Mouse (Mus musculus) frontal cortex, postnatal 14 days (tissue): ENCODE measurements at regions not wholly inside any gene's neighbourhood (a gene's known extent, or its start where the extent isn't known, plus 50 kb on each side); places are given as distances from the start of the nearest gene placed in this dataset.

Experiments used
- DNase-seq, 2 experiments: peaks; one replicate each; pipeline ENCODE4 v3.0.0; 2022; ENCODE audit warnings: low spot score in 2 of 2

GRCm38 (mm10) chr3:143806940-143807339 lies 398.1 kb downstream of the Lmo4 start:
- DNase-seq = no peak

- no peak for DNase-seq
Measured at GRCm38 (mm10) chr3:143797850-143798249, 407.2 kb downstream of the Lmo4 start.

DNA sequence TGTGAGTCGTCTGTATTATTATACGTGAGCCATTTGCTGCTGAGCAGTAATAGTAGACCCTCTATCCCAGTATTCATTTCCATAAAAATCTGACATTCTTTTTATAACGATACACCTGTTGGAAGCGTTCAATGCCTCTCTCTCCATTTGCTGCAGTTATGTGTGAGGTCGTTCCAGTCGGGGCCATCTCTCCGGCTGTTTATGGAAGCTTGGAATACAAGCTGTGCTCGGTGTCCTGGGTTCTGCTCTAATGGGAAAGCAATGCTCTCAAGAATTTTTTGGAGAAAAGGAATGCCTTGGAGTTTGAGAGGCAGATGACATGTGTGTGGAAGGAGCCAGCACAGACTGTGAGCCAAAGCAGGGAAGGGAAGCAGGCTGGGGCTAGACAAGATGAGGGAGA lies 414.1 kb downstream of the Lmo4 start:
- DNase-seq = no peak

GRCm38 (mm10) chr3:143789932-143790570 lies 415.0 kb downstream of the Lmo4 start:
- no peak for DNase-seq

DNA sequence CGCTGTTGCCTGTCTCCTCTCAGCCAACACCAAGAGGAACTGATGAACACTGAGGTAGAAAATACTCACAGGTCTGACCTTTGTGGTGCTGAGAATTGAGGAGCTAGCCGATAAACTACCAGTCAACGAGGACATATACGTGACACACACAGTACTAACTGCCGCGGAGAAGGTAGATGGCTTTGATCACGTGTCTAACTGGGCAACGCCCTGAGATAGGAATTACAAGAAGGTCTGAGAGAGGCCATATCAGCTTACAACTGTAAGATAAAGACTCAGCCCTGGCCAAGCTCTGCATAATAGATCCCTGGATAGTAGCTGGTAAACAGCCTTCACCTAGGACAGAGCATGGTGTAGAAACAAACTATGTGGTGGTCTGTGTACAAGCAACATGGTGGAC lies 418.1 kb downstream of the Lmo4 start:
- DNase-seq = no peak

DNA sequence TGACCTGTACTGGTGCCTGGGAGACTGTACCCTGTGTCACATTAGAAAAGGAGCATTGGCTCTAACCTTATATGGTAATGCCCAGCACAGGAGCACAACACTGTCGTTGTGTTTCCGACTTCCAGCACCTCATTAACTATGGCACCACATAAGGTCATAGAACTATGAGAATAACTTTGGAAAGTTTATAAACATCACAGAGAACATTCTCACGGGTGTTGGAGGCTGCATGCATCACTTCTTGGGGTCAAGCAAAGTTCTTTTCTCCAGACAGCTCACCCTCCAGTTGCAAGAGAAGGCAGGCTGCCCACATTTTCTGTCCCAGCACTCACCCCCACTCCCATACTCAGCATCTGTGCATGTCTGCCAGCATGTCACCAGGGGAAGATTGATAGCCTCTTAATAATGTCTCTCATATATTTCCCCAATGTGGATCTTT lies 420.6 kb downstream of the Lmo4 start:
- DNase-seq = no peak

DNA sequence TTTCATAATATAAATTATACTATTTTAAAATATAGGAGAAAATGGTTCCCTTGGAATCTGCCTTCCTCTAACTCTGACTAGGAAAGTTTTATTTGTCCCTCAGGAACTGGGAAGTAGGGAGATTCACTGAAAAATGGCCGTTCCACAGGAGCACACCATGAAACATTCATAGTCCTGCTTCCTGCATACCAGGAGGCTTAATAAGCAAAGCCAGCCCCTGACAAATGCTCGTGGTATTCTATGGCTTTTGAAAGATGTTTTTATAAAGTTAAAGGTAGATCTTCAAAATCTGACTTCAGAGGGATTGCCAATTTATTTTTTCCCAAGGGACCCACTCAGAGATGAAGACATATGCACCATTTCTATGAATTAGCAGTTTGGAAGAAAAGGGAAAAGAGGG lies 426.9 kb downstream of the Lmo4 start:
- no peak for DNase-seq

GRCm38 (mm10) chr3:143759337-143759736 lies 445.7 kb downstream of the Lmo4 start:
- DNase-seq = no peak

GRCm38 (mm10) chr3:143753197-143753596 lies 451.8 kb downstream of the Lmo4 start:
- DNase-seq = no peak

GRCm38 (mm10) chr3:143752660-143753059 lies 452.4 kb downstream of the Lmo4 start:
- DNase-seq = no peak

DNA sequence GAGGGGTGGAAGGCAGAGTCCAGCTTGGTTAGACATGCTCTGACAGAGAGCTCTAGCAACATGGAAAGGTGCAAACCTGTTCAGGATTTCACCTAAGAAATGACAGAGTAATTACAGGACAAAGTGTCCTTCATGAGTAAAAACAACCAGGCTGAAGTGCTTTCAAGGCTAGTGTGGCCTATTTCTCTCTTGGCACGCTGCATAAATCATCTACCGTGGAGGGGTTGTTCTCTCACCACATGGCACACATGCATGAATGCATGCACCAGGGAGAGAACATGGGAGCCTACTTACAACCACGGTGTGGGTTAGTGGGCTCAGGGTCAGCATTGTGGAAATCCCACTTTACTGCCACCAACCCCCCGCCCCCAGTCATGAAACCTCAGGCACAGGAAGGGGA lies 454.9 kb downstream of the Lmo4 start:
- DNase-seq = no peak

DNA sequence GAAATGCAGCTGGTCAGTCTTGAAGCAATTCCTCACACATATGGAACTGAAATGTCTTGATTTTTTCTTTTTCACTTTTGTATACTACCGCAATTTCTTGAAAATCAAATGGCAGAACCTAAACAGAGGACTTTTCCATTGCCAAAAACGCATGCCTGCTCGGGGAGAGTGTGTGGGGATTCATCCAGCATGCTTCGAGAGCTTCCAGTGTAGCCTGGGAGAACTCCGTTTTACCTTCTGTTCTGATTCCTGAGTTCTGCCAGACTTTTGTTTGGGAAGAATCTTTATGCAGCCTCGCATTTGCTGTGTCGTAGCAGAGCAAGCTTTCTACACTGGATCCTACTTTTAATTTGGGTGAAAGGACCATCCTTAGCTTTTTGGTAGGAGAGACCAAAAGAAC lies 461.4 kb downstream of the Lmo4 start:
- no peak for DNase-seq

- DNase-seq = no peak
Measured at GRCm38 (mm10) chr3:143742786-143743571, 462.0 kb downstream of the Lmo4 start.

- no peak for DNase-seq
Measured at GRCm38 (mm10) chr3:143738676-143739075, 466.3 kb downstream of the Lmo4 start.

GRCm38 (mm10) chr3:143737844-143738243 lies 467.2 kb downstream of the Lmo4 start:
- DNase-seq = no peak

- no peak for DNase-seq
Measured at GRCm38 (mm10) chr3:143736651-143737398, 468.2 kb downstream of the Lmo4 start.

- no peak for DNase-seq
Measured at GRCm38 (mm10) chr3:143734791-143735190, 470.2 kb downstream of the Lmo4 start.

GRCm38 (mm10) chr3:143732966-143733725 lies 471.9 kb downstream of the Lmo4 start:
- no peak for DNase-seq

DNA sequence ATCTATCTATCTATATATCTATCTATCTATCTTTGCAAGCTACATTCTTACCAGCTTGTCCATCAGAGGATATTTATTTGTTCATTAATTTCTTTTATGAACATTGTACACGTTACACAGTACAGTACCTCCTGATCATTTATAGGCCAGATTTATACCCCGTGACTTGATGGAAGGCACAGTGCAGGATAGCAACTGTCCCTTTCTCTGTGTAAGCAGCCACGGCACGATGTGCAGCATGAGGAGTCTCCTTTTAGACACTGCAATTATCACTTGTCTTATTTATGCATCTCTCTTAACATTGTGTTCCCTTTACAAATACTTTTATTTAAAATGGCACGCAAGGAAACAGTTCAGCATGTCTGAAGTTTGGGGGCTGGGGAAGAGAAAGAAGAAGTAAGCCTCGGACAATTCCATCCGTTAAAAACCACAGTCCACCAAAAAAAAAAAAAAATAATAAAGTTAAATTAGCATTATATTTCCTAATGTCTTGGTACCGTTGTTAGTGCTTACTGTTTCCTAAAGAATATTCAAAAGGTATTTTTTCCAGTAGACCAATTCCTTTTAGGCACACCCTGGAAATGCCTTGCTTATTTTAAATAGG lies 475.4 kb downstream of the Lmo4 start:
- DNase-seq = no peak

- peak in 1 of 2 experiments; percentile 27 for DNase-seq
Measured at GRCm38 (mm10) chr3:143722571-143722970, 482.4 kb downstream of the Lmo4 start.

DNA sequence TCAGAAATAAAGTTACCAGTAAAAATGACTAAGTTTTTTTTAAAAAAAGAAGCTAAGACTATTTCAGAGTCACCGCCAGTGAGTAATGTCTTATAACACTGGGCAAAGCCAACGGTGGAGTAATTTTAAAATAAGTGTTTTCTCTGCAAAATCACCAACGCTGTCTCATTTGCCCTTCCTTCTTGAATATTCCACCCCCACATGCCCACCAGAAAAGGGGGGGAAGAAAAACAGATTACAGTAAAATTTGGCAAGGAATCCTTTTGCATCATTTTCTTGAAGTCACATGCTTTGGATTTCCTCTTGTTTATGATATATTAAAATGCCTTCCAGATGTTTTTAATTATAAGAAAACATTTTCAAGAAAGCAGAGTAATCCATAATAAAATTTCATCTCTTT lies 482.9 kb downstream of the Lmo4 start:
- no peak for DNase-seq
